Mouse (Mus musculus): ENCODE measurements around the gene Cactin. TPM values are rescaled to one million over a fixed set of nuclear protein-coding genes. Genes with fewer than 3 reads are reported as not detected.
A peak's percentile ranks its signal among the peaks of the same experiment; 100 is the strongest.

The Cactin gene
- polyA plus RNA-seq, 1 experiment from 2014 or later, result 36.6 TPM

DNA sequence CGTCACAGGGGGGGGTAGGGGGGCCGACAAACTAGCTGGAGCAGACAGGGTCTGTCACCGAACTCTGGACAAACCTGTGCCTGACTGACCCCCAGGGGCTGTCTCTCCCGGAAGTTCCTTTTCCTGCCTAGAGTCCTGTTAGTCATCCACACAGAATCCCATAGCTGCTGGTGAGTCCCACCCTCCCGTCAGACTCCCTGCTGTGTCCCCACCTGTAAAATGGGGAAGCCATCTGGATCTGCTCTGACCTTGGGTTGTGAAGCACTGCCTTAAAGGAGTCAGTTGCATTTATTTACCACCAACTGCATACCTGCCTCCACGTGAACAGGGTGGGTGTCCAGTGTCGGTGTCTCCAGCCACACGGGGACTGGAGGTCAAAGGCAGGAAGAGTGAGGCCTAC is 26.5 kb upstream of the Cactin start:
- H3K9ac ChIP-seq (ENCODE audit: low read length), result peak overlapping the region; percentile 72
- no peak overlapping the region for H3K27ac ChIP-seq (ENCODE audit: low read length)
- no peaks in the 10 kb centered on the region for H3K36me3 ChIP-seq (ENCODE audit: control insufficient read depth, insufficient read depth, low read length)
- H3K4me1 ChIP-seq (replicated peaks; ENCODE audit: control insufficient read depth, insufficient read depth, low read length), result peaks cover 34% of the 10 kb centered on the region
- peak overlapping the region; percentile 79 for H3K4me3 ChIP-seq (ENCODE audit: low read length)
- peak overlapping the region; percentile 97 for H3K4me2 ChIP-seq (ENCODE audit: low read depth, low read length)
- no peak for ATAC-seq (ENCODE audit: low read depth)
- 39% methylated on average over 8 of the region's 8 CpGs for WGBS
- H3K27me3 ChIP-seq (ENCODE audit: control insufficient read depth, insufficient read depth, low read depth, low read length), result peaks cover 4% of the 10 kb centered on the region; the same call in 1 of the 2 replicates
- no peaks in the 10 kb centered on the region for H3K9me3 ChIP-seq (ENCODE audit: control insufficient read depth, low read length)

DNA sequence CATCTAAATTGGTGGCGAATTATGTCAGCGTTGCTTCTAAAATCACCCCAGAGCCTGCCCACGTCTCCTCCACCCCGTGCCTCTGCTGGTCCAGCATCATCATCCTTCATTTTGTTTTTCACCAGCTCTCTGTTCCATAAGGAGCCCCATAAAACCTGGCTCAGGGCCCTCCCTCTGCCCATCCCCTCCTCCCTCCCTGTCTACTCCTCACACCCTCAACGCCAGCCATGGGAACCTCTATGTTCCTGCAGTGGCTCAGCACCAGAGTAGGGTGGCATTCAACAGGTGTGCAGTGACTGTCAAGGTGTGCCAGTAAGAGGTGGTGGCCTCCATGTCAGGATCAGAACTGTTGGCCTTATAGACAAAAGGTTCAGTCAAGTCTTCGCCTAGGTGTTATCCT is 25.7 kb upstream of the Cactin start:
- Histone ChIP-seq H3K27me3 (ENCODE audit: control insufficient read depth, insufficient read depth, low read depth, low read length) (peaks cover 4% of the 10 kb centered on the region; the same call in 1 of the 2 replicates), H3K4me1 (replicated peaks; ENCODE audit: control insufficient read depth, insufficient read depth, low read length) (peaks cover 33% of the 10 kb centered on the region), H3K4me2 (ENCODE audit: low read depth, low read length) (no peak overlapping the region), H3K9me3 (ENCODE audit: control insufficient read depth, low read length) (no peaks in the 10 kb centered on the region), H3K4me3 (ENCODE audit: low read length) (no peak overlapping the region), H3K36me3 (ENCODE audit: control insufficient read depth, insufficient read depth, low read length) (no peaks in the 10 kb centered on the region), H3K9ac (ENCODE audit: low read length) (no peak overlapping the region), H3K27ac (ENCODE audit: low read length) (no peak overlapping the region)
- ATAC-seq (ENCODE audit: low read depth), result no peak
- 91% methylated on average over 6 of the region's 6 CpGs for WGBS

DNA sequence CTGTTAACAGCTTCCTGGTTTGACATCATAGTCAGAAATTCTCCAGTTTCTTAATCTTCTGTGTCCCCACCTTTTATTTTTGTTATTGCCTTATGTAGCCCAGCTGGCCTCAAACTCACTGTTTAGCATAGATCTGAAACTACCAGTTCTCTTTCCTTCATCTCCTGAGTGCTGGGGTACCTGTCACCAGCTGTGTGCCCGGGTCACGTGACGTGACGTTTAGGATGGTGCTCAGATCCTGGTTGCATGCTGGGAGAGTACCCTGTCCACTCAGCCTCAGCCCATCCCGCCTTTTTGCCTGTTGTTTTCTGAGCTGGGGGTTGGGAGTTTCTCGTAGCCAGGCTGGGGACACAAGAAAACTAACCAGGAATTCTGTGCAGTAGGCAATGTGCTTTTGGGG is 23.7 kb upstream of the Cactin start:
- peak overlapping the region; percentile 3 for H3K9ac ChIP-seq (ENCODE audit: low read length)
- no peaks in the 10 kb centered on the region for H3K36me3 ChIP-seq (ENCODE audit: control insufficient read depth, insufficient read depth, low read length)
- H3K4me3 ChIP-seq (ENCODE audit: low read length), result no peak overlapping the region
- H3K4me1 ChIP-seq (replicated peaks; ENCODE audit: control insufficient read depth, insufficient read depth, low read length), result peaks cover 39% of the 10 kb centered on the region
- no peaks in the 10 kb centered on the region for H3K9me3 ChIP-seq (ENCODE audit: control insufficient read depth, low read length)
- H3K27ac ChIP-seq (ENCODE audit: low read length), result peak overlapping the region; percentile 69
- H3K27me3 ChIP-seq (ENCODE audit: control insufficient read depth, insufficient read depth, low read depth, low read length), result no peaks in the 10 kb centered on the region
- peak overlapping the region; percentile 19; the same call in 1 of the 2 replicates for H3K4me2 ChIP-seq (ENCODE audit: low read depth, low read length)
- ATAC-seq (ENCODE audit: low read depth), result no peak
- WGBS, result 74% methylated on average over 6 of the region's 6 CpGs

DNA sequence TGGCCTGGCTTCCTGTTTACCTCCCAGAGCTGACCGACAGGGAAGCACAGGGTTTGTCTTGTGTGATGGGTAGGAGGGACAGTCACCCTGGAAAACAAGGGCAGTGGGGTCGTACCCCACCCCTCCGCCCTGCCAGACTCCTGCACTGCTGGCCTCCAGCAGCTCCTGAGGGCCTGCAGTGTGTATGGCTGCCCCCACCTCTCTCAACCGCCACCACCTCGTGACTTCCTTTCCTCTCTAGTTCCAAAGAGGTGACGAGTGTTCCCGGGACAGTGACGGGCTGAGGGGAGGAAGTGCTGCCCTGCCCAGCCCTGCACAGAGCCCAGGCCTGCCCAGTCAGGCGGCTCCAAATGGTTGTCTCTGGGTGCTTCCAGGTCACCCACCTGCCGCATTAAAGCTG is 23.1 kb upstream of the Cactin start:
- Histone ChIP-seq H3K9me3 (ENCODE audit: control insufficient read depth, low read length) (no peaks in the 10 kb centered on the region), H3K4me2 (ENCODE audit: low read depth, low read length) (peak overlapping the region; percentile 19; the same call in 1 of the 2 replicates), H3K9ac (ENCODE audit: low read length) (peak overlapping the region; percentile 3), H3K27me3 (ENCODE audit: control insufficient read depth, insufficient read depth, low read depth, low read length) (no peaks in the 10 kb centered on the region), H3K4me1 (replicated peaks; ENCODE audit: control insufficient read depth, insufficient read depth, low read length) (peaks cover 45% of the 10 kb centered on the region), H3K36me3 (ENCODE audit: control insufficient read depth, insufficient read depth, low read length) (no peaks in the 10 kb centered on the region), H3K4me3 (ENCODE audit: low read length) (no peak overlapping the region), H3K27ac (ENCODE audit: low read length) (peak overlapping the region; percentile 69)
- peak; percentile 47 for ATAC-seq (ENCODE audit: low read depth)
- 39% methylated on average over 10 of the region's 10 CpGs for WGBS

DNA sequence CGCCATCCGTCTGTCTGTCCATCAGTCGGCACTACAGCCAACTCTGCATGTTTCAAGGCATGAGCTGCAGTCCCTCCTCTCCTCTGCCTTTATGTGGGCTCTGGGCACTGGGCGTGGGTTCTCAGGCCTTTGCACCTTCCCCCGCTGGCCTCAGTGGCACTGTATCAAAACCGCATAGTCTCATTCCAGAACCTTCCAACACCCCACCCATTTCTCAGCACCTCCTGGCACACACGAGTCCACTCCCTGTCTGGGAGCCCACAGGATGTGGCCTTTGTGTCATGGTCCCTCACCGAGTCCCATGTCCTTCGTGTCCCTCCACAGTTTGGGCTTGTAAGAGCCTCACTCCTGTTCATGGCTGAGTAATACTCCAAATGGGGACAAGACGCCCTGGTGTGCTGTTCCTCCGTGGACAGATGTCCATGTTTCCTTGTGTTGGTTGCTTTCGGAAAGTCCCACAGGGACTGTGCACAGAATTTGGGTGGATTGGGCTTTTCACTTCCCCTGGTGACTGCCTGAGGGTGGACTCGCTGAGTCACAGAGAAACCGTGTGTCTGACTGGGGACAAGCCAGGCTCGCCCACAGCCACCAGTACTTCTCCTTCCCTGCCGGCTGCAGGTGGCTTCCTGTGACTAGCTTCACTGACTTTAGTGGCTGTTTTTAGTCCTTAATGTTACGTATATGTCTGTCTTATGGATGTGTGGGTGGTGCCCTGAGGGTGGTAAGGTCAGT is 22.4 kb upstream of the Cactin start:
- H3K27ac ChIP-seq (ENCODE audit: low read length), result peak overlapping the region; percentile 69
- H3K27me3 ChIP-seq (ENCODE audit: control insufficient read depth, insufficient read depth, low read depth, low read length), result no peaks in the 10 kb centered on the region
- ATAC-seq (ENCODE audit: low read depth), result no peak
- H3K4me1 ChIP-seq (replicated peaks; ENCODE audit: control insufficient read depth, insufficient read depth, low read length), result peaks cover 50% of the 10 kb centered on the region
- no peak overlapping the region for H3K4me2 ChIP-seq (ENCODE audit: low read depth, low read length)
- H3K9me3 ChIP-seq (ENCODE audit: control insufficient read depth, low read length), result no peaks in the 10 kb centered on the region
- peak overlapping the region; percentile 3; the same call in 1 of the 2 replicates for H3K9ac ChIP-seq (ENCODE audit: low read length)
- WGBS, result 89% methylated on average over 17 of the region's 17 CpGs
- H3K4me3 ChIP-seq (ENCODE audit: low read length), result no peak overlapping the region
- no peaks in the 10 kb centered on the region for H3K36me3 ChIP-seq (ENCODE audit: control insufficient read depth, insufficient read depth, low read length)

DNA sequence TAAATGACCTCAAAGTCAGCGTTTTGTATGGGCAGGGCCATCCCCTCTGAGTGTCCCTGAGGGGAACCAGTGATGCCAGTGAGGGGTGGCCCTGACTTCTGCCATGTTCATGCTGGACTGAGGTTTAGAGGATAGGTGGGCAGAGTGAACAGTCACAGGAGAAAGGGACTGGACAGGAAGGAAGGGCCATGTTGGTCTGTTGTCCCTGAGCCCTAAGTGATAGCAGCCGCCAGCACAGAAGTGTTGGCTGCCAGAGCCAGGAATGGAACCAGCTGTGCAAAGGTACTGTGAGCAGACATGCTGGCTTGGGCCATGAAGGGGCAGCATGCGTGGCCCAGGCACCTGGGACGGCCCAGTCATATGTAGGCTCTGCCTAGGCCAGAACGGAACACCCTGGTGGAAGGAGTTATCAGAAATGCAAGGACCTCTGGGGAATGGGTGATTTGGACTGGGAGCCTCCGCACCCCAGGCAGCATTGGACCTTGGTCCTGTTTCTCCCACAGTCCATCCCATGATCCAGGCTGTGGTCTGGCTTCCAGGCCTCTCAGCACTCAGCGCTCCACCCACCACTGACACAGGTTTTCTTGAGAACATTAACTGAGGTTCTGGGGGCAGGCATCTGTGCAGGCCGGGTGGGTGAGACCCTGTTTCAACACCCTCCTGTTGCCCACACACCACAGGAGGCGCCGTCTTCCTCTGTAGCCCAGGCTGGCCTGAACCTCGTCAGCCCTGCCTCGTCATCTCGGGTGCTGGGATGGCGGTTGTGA is 21.1 kb upstream of the Cactin start:
- Histone ChIP-seq H3K27ac (ENCODE audit: low read length) (no peak overlapping the region), H3K9me3 (ENCODE audit: control insufficient read depth, low read length) (no peaks in the 10 kb centered on the region), H3K4me1 (replicated peaks; ENCODE audit: control insufficient read depth, insufficient read depth, low read length) (peaks cover 40% of the 10 kb centered on the region), H3K27me3 (ENCODE audit: control insufficient read depth, insufficient read depth, low read depth, low read length) (no peaks in the 10 kb centered on the region), H3K4me2 (ENCODE audit: low read depth, low read length) (no peak overlapping the region), H3K36me3 (ENCODE audit: control insufficient read depth, insufficient read depth, low read length) (no peaks in the 10 kb centered on the region), H3K9ac (ENCODE audit: low read length) (peak overlapping the region; percentile 25; the same call in 1 of the 2 replicates), H3K4me3 (ENCODE audit: low read length) (no peak overlapping the region)
- ATAC-seq (ENCODE audit: low read depth), result no peak
- 82% methylated on average over 14 of the region's 14 CpGs for WGBS

DNA sequence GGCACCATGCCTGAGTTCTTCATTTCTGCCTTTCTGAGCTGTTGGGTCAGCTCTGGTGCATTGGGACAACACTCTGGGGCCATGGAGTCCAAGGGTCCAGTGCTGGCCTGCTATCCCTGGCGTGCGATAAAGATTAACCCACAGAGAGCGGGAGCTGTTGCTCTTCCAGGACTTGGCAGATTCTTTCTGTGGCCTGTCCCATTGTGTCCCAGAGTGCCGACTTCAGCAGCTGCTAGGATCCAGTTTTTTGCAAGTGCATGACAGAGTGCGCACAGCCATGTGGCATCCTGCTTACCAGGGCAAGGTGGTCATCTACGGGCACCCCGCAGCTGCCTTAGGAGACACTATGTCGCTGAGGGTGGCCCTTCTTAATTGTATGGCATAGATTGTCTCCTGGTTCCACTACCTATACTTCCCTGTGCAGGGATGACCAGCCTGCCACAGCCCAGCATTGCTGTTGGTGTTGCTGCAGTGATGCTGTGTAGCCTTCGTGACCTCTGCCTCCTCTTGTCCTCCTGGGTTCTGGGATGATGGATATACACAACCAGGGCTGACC is 20.5 kb upstream of the Cactin start:
- Histone ChIP-seq H3K4me1 (replicated peaks; ENCODE audit: control insufficient read depth, insufficient read depth, low read length) (peaks cover 38% of the 10 kb centered on the region), H3K4me3 (ENCODE audit: low read length) (no peak overlapping the region), H3K36me3 (ENCODE audit: control insufficient read depth, insufficient read depth, low read length) (no peaks in the 10 kb centered on the region), H3K27ac (ENCODE audit: low read length) (no peak overlapping the region), H3K27me3 (ENCODE audit: control insufficient read depth, insufficient read depth, low read depth, low read length) (no peaks in the 10 kb centered on the region), H3K9me3 (ENCODE audit: control insufficient read depth, low read length) (no peaks in the 10 kb centered on the region), H3K9ac (ENCODE audit: low read length) (no peak overlapping the region), H3K4me2 (ENCODE audit: low read depth, low read length) (no peak overlapping the region)
- ATAC-seq (ENCODE audit: low read depth), result no peak
- WGBS, result 70% methylated on average over 9 of the region's 9 CpGs

DNA sequence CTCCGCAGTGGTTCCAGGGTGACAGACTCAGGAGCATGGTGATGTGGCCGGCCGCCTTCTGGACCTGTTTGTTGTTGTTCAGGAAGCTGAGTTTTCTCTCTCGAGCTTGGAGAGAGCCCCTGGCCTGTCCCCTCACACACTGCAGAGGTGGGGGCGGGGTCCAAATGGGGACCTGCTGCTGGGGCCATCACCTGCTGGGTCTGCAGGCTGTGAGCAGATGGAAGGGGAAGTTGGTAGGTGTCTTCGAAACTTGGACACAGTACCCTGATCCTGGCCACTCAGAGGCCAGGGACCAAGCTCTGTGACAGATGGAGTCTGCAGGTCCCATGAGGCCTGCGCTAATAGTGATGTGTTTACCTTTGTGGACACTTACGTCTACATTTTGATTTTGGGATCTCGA is 19.6 kb upstream of the Cactin start:
- Histone ChIP-seq H3K4me3 (ENCODE audit: low read length) (no peak overlapping the region), H3K27ac (ENCODE audit: low read length) (no peak overlapping the region), H3K9me3 (ENCODE audit: control insufficient read depth, low read length) (no peaks in the 10 kb centered on the region), H3K4me1 (replicated peaks; ENCODE audit: control insufficient read depth, insufficient read depth, low read length) (peaks cover 38% of the 10 kb centered on the region), H3K4me2 (ENCODE audit: low read depth, low read length) (no peak overlapping the region), H3K27me3 (ENCODE audit: control insufficient read depth, insufficient read depth, low read depth, low read length) (no peaks in the 10 kb centered on the region), H3K36me3 (ENCODE audit: control insufficient read depth, insufficient read depth, low read length) (peaks cover 5% of the 10 kb centered on the region), H3K9ac (ENCODE audit: low read length) (no peak overlapping the region)
- no peak for ATAC-seq (ENCODE audit: low read depth)
- WGBS, result 69% methylated on average over 9 of the region's 9 CpGs

DNA sequence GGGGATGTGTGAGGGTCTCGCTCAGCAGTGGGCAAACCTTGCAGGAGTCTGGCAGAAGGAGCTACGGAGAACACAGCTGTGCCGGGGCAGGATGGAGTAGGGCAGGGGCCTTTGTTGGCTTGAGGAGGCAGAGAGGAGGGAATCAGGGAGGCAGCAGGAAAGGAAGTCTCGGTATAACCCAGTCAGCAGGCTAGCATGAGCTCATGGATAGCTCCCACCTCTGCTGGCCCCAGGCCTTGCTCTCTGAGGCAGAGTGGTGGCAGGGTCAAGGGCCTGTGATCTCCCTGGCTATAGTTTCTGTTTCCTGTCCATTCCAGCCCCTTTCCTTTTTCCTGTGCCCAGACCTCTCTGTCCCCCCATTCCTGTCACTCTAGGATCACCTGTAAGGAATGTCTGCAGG is 18.6 kb upstream of the Cactin start:
- Histone ChIP-seq H3K9ac (ENCODE audit: low read length) (peak overlapping the region; percentile 30; the same call in 1 of the 2 replicates), H3K4me2 (ENCODE audit: low read depth, low read length) (no peak overlapping the region; the same call in 1 of the 2 replicates), H3K4me3 (ENCODE audit: low read length) (no peak overlapping the region), H3K4me1 (replicated peaks; ENCODE audit: control insufficient read depth, insufficient read depth, low read length) (peaks cover 38% of the 10 kb centered on the region), H3K27me3 (ENCODE audit: control insufficient read depth, insufficient read depth, low read depth, low read length) (no peaks in the 10 kb centered on the region), H3K9me3 (ENCODE audit: control insufficient read depth, low read length) (no peaks in the 10 kb centered on the region), H3K27ac (ENCODE audit: low read length) (peak overlapping the region; percentile 53), H3K36me3 (ENCODE audit: control insufficient read depth, insufficient read depth, low read length) (peaks cover 14% of the 10 kb centered on the region)
- 51% methylated on average over 4 of the region's 4 CpGs for WGBS
- ATAC-seq (ENCODE audit: low read depth), result no peak
